Mouse (Mus musculus): ENCODE results near the gene Sfxn3. TPM values are rescaled to one million over a fixed set of nuclear protein-coding genes. Genes with fewer than 3 reads are reported as not detected.
A peak's percentile ranks its signal among the peaks of the same experiment; 100 is the strongest.

The Sfxn3 gene
- total and polyA plus RNA-seq, 3 experiments, result 51.2 to 89.3 (median 65.5) TPM

GRCm38 (mm10) chr19:45046523-45047321, 581 bp upstream of the Sfxn3 start:
- DNase-seq, result peak; percentile 90

- DNase-seq, result peak; percentile 75
These were observed 786 bp downstream of the Sfxn3 start for GRCm38 (mm10) chr19:45047935-45048643.

GRCm38 (mm10) chr19:45048644-45049365, 1.5 kb downstream of the Sfxn3 start:
- no peak for DNase-seq

- no peak for DNase-seq
These were observed 2.2 kb downstream of the Sfxn3 start for GRCm38 (mm10) chr19:45049523-45049922.

GRCm38 (mm10) chr19:45053451-45053850, 6.1 kb downstream of the Sfxn3 start:
- no peak for DNase-seq

GRCm38 (mm10) chr19:45054892-45055690, 7.8 kb downstream of the Sfxn3 start:
- peak; percentile 68 for DNase-seq

GRCm38 (mm10) chr19:45056364-45056763, 9.1 kb downstream of the Sfxn3 start:
- peak; percentile 73 for DNase-seq

- no peak for DNase-seq
These were observed 9.8 kb downstream of the Sfxn3 start for GRCm38 (mm10) chr19:45056908-45057698.

- DNase-seq, result peak; percentile 77
These were observed 10.4 kb downstream of the Sfxn3 start for GRCm38 (mm10) chr19:45057724-45058112.

- DNase-seq, result peak; percentile 94
These were observed 11.0 kb downstream of the Sfxn3 start for GRCm38 (mm10) chr19:45058113-45058839.

GRCm38 (mm10) chr19:45058841-45059240, 11.5 kb downstream of the Sfxn3 start:
- DNase-seq, result no peak

- peak; percentile 71 for DNase-seq
These were observed 16.4 kb downstream of the Sfxn3 start for GRCm38 (mm10) chr19:45063565-45064292.

- DNase-seq, result no peak
These were observed 17.9 kb downstream of the Sfxn3 start for GRCm38 (mm10) chr19:45065226-45065625.

GRCm38 (mm10) chr19:45067170-45067569, 19.9 kb downstream of the Sfxn3 start:
- no peak for DNase-seq

- DNase-seq, result no peak
These were observed 20.6 kb downstream of the Sfxn3 start for GRCm38 (mm10) chr19:45067758-45068510.

- peak; percentile 84 for DNase-seq
These were observed 26.7 kb downstream of the Sfxn3 start for GRCm38 (mm10) chr19:45073871-45074542.

GRCm38 (mm10) chr19:45074580-45075322, 27.4 kb downstream of the Sfxn3 start, which contains the start of gene Kazald1:
TSS of gene Kazald1 (plus strand) at chr19:45075241.
- peak; percentile 97 for DNase-seq
